Mouse (Mus musculus) Patski (cell line): ENCODE measurements around the gene Ly6g5c. TPM values are rescaled to one million over a fixed set of nuclear protein-coding genes. Genes with fewer than 3 reads are reported as not detected.

Experiments
- ATAC-seq: fragments of 100-300 bp; one replicate; pipeline ENCODE4 v1.8.0; 2021
- CTCF ChIA-PET: fragments of 350-600 bp; sonication (Branson Sonifier 250); formaldehyde crosslinking; loops from one replicate; lab custom pipeline; 2022; ENCODE audit warnings: inconsistent platforms; lab: Charles Lee
- POLR2A ChIA-PET: fragments of 350-600 bp; sonication (Branson Sonifier 250); formaldehyde crosslinking; loops from one replicate; lab custom pipeline; 2022; ENCODE audit warnings: antibody characterized with exemption, inconsistent platforms; lab: Charles Lee
- DNase-seq: peaks from one replicate; pipeline ENCODE4 v3.0.0-alpha.2; 2011; ENCODE audit warnings: low read depth, low spot score
- H3K27me3 ChIP-seq: fragments of 371-371 bp; one replicate; pipeline ENCODE4 v1.5.1; 2021
- CTCF ChIP-seq: fragments of 100-300 bp; IDR thresholded peaks from one replicate; pipeline ENCODE4 v1.5.1; 2021
- in situ Hi-C: fragments of 300-500 bp; cut with MboI; formaldehyde crosslinking; loops from 3 replicates; pipeline ENCODE4 v1.11.1; 2018; ENCODE audit warnings: low pct_unique_long_range_greater_than_20kb, mixed read lengths
- polyA plus RNA-seq: library from polyadenylated mRNA; unstranded; gene quantifications from one replicate; pipeline ENCODE4 v1.2.3, GENCODE M21; 2021

Gene Ly6g5c
- polyA plus RNA-seq, 1 experiment from 2014 or later, result not detected

DNA sequence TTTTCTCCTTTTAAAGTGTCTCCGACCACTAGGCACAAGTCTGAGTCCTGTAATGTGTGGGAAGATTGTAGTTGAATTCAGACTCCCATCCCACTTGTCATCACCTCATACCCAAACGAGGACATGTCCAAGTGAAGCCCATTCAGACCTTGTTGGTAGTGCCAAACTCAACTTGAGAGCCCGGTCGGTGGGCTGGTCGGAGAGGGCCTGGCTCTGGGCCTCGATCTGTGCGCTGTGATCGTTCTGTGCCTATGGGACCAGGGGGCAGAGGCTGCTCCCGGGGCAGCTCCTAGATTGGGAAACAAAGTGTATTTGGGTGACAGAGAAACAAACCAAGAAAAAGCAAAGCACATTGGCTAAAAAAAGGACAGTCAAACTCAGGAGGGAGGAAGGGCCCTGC, 45.0 kb downstream of the Ly6g5c start:
- CTCF ChIA-PET, result interaction anchor here (1.2 kb wide), 1 partner anchor 9 kb away, joined by 4 read pairs; no protein-coding TSS in a partner anchor
- H3K27me3 ChIP-seq, result no peaks in the 10 kb centered on the region
- TF ChIP-seq CTCF, result no peak
- ATAC-seq (no peak), DNase-seq (no peak)
- POLR2A ChIA-PET, result interaction anchor here (1.2 kb wide), 1 partner anchor 10 kb away, joined by 5 read pairs; no protein-coding TSS in a partner anchor
- in situ Hi-C loops, result no loop called here

DNA sequence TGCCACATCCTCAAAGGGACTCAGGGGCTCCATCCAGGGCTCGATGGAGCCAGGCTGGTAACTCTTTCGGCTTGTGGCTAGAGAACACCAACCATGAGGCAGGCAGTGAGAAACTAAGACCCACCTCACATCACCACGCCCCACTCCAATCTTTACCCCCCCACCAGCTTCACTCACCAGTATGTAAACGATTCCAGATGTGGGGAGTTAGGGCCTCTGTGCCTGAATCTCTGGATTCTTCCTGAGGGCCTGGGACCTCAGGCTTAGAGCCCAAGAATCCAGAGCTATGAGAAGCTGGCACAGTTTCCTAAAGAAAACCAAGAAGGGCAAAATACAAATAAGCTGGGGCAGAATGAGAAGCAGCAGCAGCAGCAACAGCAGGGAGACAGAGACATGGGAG, 45.9 kb downstream of the Ly6g5c start:
- in situ Hi-C loops, result no loop called here
- CTCF ChIA-PET, result no interaction called here
- POLR2A ChIA-PET, result interaction anchor here (1.3 kb wide), 1 partner anchor 9 kb away, joined by 4 read pairs; no protein-coding TSS in a partner anchor
- ATAC-seq (no peak), DNase-seq (no peak)
- H3K27me3 ChIP-seq, result no peaks in the 10 kb centered on the region
- no peak for TF ChIP-seq CTCF

DNA sequence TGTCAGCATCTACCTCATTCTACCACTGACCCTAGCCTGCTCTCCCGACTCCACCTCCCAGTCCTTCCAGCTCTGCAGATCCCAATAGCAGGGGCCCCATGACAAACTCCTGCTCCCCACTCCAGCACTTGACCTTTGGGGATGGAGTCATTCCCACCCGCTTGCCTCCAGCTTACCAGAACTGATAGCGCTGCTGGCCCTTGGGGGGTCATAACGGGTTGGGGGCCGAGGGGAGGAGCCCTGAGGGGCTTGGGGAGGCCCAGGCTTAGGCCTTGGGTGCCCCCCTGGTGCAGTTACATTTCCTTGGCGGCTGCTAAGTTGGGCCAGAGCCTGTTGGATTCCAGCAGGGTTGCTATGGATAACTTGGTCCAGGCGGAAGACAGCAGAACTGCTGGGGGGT, 46.5 kb downstream of the Ly6g5c start:
- DNase-seq (no peak), ATAC-seq (no peak)
- ChIA-PET CTCF (no interaction called here), POLR2A (interaction anchor here (1.3 to 1.8 kb wide), 2 partner anchors 9 kb away, joined by 4 to 6 read pairs; no protein-coding TSS in a partner anchor)
- TF ChIP-seq CTCF, result no peak
- in situ Hi-C loops, result no loop called here
- no peaks in the 10 kb centered on the region for H3K27me3 ChIP-seq

DNA sequence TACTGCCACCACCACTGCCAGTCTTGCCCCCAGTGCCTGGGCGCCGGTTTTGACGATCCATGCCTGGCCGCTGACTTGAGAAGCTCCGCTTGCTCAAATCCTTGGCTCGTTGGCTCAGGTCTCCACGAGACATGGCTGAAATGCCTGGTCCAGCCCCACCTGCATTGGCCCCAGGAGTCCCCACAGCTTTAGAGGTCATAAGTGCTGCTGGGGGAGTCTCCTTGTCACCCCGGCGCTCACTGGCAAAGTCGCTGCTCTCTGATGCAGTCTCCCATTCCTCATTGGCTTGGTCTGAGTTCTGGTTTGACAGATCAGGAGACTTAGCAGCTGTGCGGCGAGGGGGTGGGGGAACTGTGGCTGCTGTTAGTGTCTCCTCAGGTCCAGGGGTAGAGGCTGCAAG, 47.4 kb downstream of the Ly6g5c start:
- ATAC-seq, result no peak
- H3K27me3 ChIP-seq, result no peaks in the 10 kb centered on the region
- no peak for TF ChIP-seq CTCF
- in situ Hi-C loops, result no loop called here
- no peak for DNase-seq
- POLR2A ChIA-PET, result interaction anchor here (0.8 to 1.8 kb wide), 2 partner anchors 9 to 12 kb away, joined by 3 to 6 read pairs; no protein-coding TSS in a partner anchor
- CTCF ChIA-PET, result interaction anchor here (0.8 to 1.7 kb wide), 4 partner anchors 11 to 19 kb away, joined by 3 to 6 read pairs (median 3); no protein-coding TSS in a partner anchor

DNA sequence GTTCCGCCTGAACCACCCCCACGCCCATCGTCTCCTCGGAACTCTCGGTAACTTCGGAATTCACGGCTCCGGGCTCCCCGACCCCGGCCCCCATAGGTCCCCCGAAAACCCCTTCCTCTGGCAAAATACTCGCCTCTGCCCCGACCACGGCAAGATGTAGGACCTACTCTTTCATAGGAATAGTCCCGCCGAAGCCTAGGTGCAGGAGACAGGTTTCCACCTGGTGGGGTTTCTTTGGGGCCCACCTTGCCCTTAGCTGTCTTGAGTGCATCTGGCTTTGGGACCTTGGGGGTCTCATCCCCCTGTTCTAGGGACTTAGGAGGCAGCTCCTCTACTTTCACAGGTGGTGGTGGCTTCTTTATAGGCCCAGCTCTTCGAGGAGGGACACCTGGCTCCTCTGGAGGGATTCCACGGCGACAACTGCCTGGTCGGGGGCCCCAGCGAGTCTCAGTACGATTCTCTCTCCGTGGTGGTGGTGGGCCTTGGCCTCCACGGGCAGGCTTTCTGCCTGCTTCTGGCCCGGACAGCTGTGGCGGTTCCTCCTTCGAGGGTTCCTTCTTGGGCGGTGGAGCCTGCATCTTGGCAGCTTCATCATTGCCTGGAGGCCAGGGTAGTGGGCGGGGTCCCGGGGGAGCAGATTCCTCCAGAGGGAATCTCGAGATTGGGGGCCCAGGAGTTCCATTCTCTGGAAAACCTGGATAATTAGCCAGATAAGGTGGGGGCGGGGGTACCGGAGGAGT, 48.6 kb downstream of the Ly6g5c start:
- DNase-seq (no peak), ATAC-seq (no peak)
- ChIA-PET POLR2A (interaction anchor here (1.8 kb wide), 2 partner anchors 7 to 9 kb away, joined by 5 to 6 read pairs; no protein-coding TSS in a partner anchor), CTCF (interaction anchor here (1.3 to 1.7 kb wide), 2 partner anchors 15 to 20 kb away, joined by 3 to 6 read pairs; no protein-coding TSS in a partner anchor)
- in situ Hi-C loops, result no loop called here
- no peak for TF ChIP-seq CTCF
- no peaks in the 10 kb centered on the region for H3K27me3 ChIP-seq

DNA sequence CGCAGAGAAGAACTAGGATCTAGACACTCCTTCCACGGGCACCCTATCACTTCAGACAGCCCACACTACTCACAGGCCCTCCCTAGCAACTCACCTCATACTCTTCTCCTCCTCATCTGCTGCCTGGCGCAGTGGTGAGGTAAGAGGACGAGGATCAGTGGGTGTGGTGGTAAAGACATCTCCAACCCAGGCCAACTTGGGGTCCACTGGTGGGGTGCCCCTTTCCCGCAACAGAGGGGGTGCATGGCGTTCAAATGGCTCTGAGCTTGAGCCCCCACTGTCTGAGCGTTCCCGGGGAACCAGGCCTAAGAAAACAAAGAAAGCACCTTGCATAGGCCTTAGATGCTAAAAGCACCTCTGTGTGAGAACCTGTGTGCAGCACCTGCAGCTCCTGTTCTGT, 49.2 kb downstream of the Ly6g5c start:
- ChIA-PET CTCF (interaction anchor here (1.7 kb wide), 1 partner anchor 15 kb away, joined by 6 read pairs; no protein-coding TSS in a partner anchor), POLR2A (interaction anchor here (1.8 kb wide), 1 partner anchor 9 kb away, joined by 5 read pairs; no protein-coding TSS in a partner anchor)
- H3K27me3 ChIP-seq, result no peaks in the 10 kb centered on the region
- TF ChIP-seq CTCF, result no peak
- ATAC-seq, result no peak
- in situ Hi-C loops, result no loop called here
- no peak for DNase-seq

DNA sequence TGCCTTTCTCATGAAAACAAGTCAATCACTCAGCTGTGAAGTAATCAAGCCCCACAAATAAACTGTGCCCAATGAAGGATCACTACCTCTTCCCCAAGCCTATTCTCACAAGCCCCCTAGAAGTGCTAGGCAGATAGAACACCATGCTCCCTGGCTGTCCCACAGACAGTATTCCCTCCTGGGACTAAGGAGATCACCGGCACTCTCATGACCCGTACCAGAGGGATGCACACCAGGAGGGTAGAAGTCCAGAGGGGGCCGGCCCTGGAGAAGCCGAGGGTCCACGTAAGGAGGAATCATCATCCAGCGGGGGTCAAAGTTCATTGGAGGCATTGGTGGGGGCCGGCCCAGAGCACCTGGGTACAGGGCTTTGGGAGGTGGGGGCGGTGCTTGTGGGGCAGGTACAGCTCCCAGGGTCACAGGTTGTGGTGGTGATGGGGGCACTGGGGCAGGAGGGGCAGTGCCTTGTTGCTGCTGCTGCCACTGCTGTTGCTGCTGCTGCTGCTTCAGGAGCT, 49.6 kb downstream of the Ly6g5c start:
- in situ Hi-C loops, result no loop called here
- no peak for ATAC-seq
- ChIA-PET CTCF (no interaction called here), POLR2A (interaction anchor here (1.8 kb wide), 1 partner anchor 10 kb away, joined by 5 read pairs; no protein-coding TSS in a partner anchor)
- TF ChIP-seq CTCF, result no peak
- DNase-seq, result no peak
- no peaks in the 10 kb centered on the region for H3K27me3 ChIP-seq

DNA sequence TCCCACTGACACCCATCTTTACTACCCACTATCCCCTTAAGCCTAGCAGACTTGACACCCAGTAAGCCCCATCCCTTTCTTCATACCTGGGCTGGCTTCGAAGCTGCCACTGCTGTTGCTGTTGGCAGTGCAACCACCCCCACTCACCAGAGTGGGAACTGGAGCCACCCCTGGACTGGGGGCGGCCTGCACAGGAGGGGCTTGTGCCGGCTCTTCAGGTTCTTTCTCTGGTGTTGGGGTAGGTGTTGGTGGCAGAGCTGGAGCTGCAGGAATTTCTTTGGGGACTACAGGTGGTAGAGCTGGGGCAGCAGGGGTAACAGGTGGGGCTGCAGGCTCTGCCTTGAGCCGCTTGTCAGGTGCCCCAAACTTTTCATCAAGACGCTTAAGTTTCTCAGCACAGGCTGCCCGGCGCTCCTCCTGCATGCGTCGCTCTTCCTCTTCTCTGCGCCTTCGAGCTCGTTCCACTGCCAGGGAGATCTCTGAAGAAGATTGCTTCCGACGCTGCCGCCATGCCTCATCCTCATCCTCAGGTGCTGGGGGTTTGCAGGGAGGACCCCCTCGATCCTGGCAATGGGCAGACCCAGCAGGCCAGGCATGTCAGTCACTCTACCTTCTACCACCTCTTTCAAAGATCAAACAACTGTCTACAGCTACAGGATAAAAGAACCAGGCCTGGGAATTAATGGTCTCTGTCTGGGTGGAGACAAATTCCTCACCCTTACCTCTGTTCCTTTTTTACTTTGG, 50.9 kb downstream of the Ly6g5c start:
- in situ Hi-C loops, result no loop called here
- DNase-seq (no peak), ATAC-seq (no peak)
- ChIA-PET CTCF (interaction anchor here (1.1 kb wide), 1 partner anchor 12 kb away, joined by 3 read pairs; no protein-coding TSS in a partner anchor), POLR2A (interaction anchor here (1.9 kb wide), 1 partner anchor 12 kb away, joined by 11 read pairs; no protein-coding TSS in a partner anchor)
- no peak for TF ChIP-seq CTCF
- no peaks in the 10 kb centered on the region for H3K27me3 ChIP-seq

DNA sequence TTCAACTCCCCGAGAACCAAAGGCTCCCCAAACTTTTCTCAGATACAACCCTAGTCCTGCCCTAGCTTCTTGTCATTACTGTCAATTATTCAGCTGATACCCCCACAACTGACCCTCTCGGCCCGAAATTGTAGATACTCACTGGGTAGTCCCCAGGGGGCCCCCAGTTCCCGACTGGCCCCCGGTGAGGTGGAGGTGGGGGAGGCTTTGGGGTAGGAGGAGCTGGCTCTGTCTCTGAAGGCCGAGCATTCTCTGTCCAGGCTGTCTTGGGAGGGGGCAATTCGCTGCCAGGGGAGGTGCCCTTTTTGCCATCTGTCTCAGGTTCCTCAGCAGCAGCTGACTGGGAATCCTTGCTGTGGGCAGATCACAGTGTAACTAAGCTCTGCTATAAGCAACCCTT, 51.6 kb downstream of the Ly6g5c start:
- ChIA-PET CTCF (interaction anchor here (0.9 to 1.1 kb wide), 2 partner anchors 13 to 73 kb away, joined by 3 read pairs; no protein-coding TSS in a partner anchor), POLR2A (interaction anchor here (1.9 kb wide), 1 partner anchor 13 kb away, joined by 11 read pairs; no protein-coding TSS in a partner anchor)
- ATAC-seq (no peak), DNase-seq (no peak)
- in situ Hi-C loops, result no loop called here
- TF ChIP-seq CTCF, result no peak
- H3K27me3 ChIP-seq, result no peaks in the 10 kb centered on the region

DNA sequence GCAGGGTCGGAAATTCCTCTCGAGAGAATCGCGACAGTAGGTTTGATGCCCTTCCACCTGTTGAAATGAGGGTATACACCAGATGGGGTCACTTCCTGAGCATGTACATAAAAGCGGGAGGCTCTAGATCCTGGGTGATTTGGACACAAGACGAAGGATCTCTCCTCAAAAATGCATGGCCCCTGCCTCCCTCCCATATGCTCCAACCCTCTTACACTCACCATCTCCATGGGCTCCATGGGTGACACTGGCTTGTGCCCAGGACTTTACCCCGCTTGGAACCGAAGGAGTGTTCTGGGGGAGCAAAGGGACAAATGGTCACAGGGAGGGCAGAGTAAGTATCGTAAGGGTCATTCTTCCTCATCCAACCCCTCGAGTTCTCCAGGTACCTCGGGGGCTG, 53.3 kb downstream of the Ly6g5c start:
- ChIA-PET POLR2A (interaction anchor here (1.4 kb wide), 1 partner anchor 82 kb away, joined by 3 read pairs; no protein-coding TSS in a partner anchor), CTCF (interaction anchor here (1.4 to 2.4 kb wide), 2 partner anchors 9 to 35 kb away, joined by 4 to 6 read pairs; partner anchors contain the start of gene D17H6S53E)
- ATAC-seq (no peak), DNase-seq (no peak)
- no peak for TF ChIP-seq CTCF
- H3K27me3 ChIP-seq, result no peaks in the 10 kb centered on the region
- in situ Hi-C loops, result no loop called here

Other genes with a start within 250 kb of the Ly6g5c start
- gene Cfb, start 245.8 kb upstream of the Ly6g5c start, polyA plus RNA-seq, result 3.1 TPM
- gene Zbtb12, start 228.8 kb upstream of the Ly6g5c start, polyA plus RNA-seq, result 33.5 TPM
- not detected for gene Gm20547, start 226.2 kb upstream of the Ly6g5c start, polyA plus RNA-seq
- gene C2, start 210.0 kb upstream of the Ly6g5c start, polyA plus RNA-seq, result 0.65 TPM
- gene Ehmt2, start 209.8 kb upstream of the Ly6g5c start, polyA plus RNA-seq, result 200 TPM
- 0.37 TPM for gene Slc44a4, start 193.8 kb upstream of the Ly6g5c start, polyA plus RNA-seq
- 75.4 TPM for gene Neu1, start 177.0 kb upstream of the Ly6g5c start, polyA plus RNA-seq
- 47.3 TPM for gene Hspa1b, start 149.0 kb upstream of the Ly6g5c start, polyA plus RNA-seq
- 1.2 TPM for gene Gm20481, start 138.4 kb upstream of the Ly6g5c start, polyA plus RNA-seq
- 9.2 TPM for gene Hspa1a, start 136.1 kb upstream of the Ly6g5c start, polyA plus RNA-seq
- gene Hspa1l, start 135.6 kb upstream of the Ly6g5c start, polyA plus RNA-seq, result 1.9 TPM
- gene Lsm2, start 126.4 kb upstream of the Ly6g5c start, polyA plus RNA-seq, result 64.4 TPM
- 123 TPM for gene Vars, start 107.3 kb upstream of the Ly6g5c start, polyA plus RNA-seq
- gene Vwa7, start 91.7 kb upstream of the Ly6g5c start, polyA plus RNA-seq, result 1.2 TPM
- 0.64 TPM for gene Sapcd1, start 80.3 kb upstream of the Ly6g5c start, polyA plus RNA-seq
- 2.9 TPM for gene Msh5, start 61.5 kb upstream of the Ly6g5c start, polyA plus RNA-seq
- gene Clic1, start 58.3 kb upstream of the Ly6g5c start, polyA plus RNA-seq, result 671 TPM
- gene Ddah2, start 49.2 kb upstream of the Ly6g5c start, polyA plus RNA-seq, result 198 TPM
- not detected for gene Ly6g6c, start 42.9 kb upstream of the Ly6g5c start, polyA plus RNA-seq
- not detected for gene Mpig6b, start 42.1 kb upstream of the Ly6g5c start, polyA plus RNA-seq
- not detected for gene Ly6g6e, start 31.4 kb upstream of the Ly6g5c start, polyA plus RNA-seq
- 0.19 TPM for gene Ly6g6d, start 30.2 kb upstream of the Ly6g5c start, polyA plus RNA-seq
- not detected for gene Ly6g6f, start 22.7 kb upstream of the Ly6g5c start, polyA plus RNA-seq
- 77.3 TPM for gene Abhd16a, start 19.0 kb upstream of the Ly6g5c start, polyA plus RNA-seq
- gene Ly6g5b, start 7.1 kb downstream of the Ly6g5c start, polyA plus RNA-seq, result 0.27 TPM
- gene Gpank1, start 13.2 kb downstream of the Ly6g5c start, polyA plus RNA-seq, result 28.4 TPM
- 254 TPM for gene Csnk2b, start 13.8 kb downstream of the Ly6g5c start, polyA plus RNA-seq
- 29.3 TPM for gene D17H6S53E, start 18.1 kb downstream of the Ly6g5c start, polyA plus RNA-seq
- gene Apom, start 23.8 kb downstream of the Ly6g5c start, polyA plus RNA-seq, result 0.15 TPM
- 283 TPM for gene Bag6, start 26.9 kb downstream of the Ly6g5c start, polyA plus RNA-seq
- 300 TPM for gene Prrc2a, start 56.6 kb downstream of the Ly6g5c start, polyA plus RNA-seq
- gene Aif1, start 67.8 kb downstream of the Ly6g5c start, polyA plus RNA-seq, result 0.14 TPM
- gene Lst1, start 80.2 kb downstream of the Ly6g5c start, polyA plus RNA-seq, result not detected
- gene Ltb, start 86.2 kb downstream of the Ly6g5c start, polyA plus RNA-seq, result not detected
- not detected for gene Tnf, start 93.7 kb downstream of the Ly6g5c start, polyA plus RNA-seq
- gene Lta, start 97.1 kb downstream of the Ly6g5c start, polyA plus RNA-seq, result 0.14 TPM
- gene Gm16181, start 112.6 kb downstream of the Ly6g5c start, polyA plus RNA-seq, result 0.54 TPM
- gene Atp6v1g2, start 125.4 kb downstream of the Ly6g5c start, polyA plus RNA-seq, result 3.7 TPM
- gene Nfkbil1, start 127.5 kb downstream of the Ly6g5c start, polyA plus RNA-seq, result 32.8 TPM
- gene Ddx39b, start 133.5 kb downstream of the Ly6g5c start, polyA plus RNA-seq, result 321 TPM
- gene H2-D1, start 154.5 kb downstream of the Ly6g5c start, polyA plus RNA-seq, result 112 TPM
- gene H2-Q1, start 212.1 kb downstream of the Ly6g5c start, polyA plus RNA-seq, result 1.1 TPM
- not detected for gene H2-Q2, start 234.0 kb downstream of the Ly6g5c start, polyA plus RNA-seq